Mouse (Mus musculus) CH12.LX (cell line): ENCODE measurements around the gene 4932438H23Rik. TPM values are rescaled to one million over a fixed set of nuclear protein-coding genes. Genes with fewer than 3 reads are reported as not detected.

Experiments
- DNase-seq: peaks from one replicate; pipeline ENCODE4 v3.0.0-alpha.2; 2013; ENCODE audit errors: extremely low read depth
- H3K27ac ChIP-seq: 2 replicates; pipeline ENCODE4 v1.5.1; 2012; ENCODE audit warnings: low read depth, mild to moderate bottlenecking, control low read depth, moderate library complexity; ENCODE audit not compliant: insufficient read depth
- H3K27me3 ChIP-seq: replicated peaks from 2 replicates; pipeline ENCODE3; 2012; ENCODE audit warnings: inconsistent platforms
- H3K36me3 ChIP-seq, 2 experiments: replicated peaks in 1 of 2; 2 replicates each; pipeline versions ENCODE3 to v1.6.1; 2012; ENCODE audit warnings: inconsistent platforms in 1 of 2, low read length in 1 of 2, mild to moderate bottlenecking in 1 of 2, mixed read lengths in 1 of 2, moderate library complexity in 1 of 2; ENCODE audit not compliant: control insufficient read depth in 1 of 2, insufficient read depth in 1 of 2
- H3K4me1 ChIP-seq, 2 experiments: 2 replicates each; pipeline ENCODE4 v1.6.1; 2012; ENCODE audit warnings: inconsistent platforms in 1 of 2, moderate library complexity in 1 of 2; ENCODE audit not compliant: insufficient read depth in 2 of 2, control insufficient read depth in 1 of 2
- H3K4me2 ChIP-seq: 2 replicates; pipeline ENCODE4 v1.6.1; 2012; ENCODE audit warnings: low read depth, mild to moderate bottlenecking, control low read depth; ENCODE audit not compliant: poor library complexity, insufficient read depth, severe bottlenecking
- H3K4me3 ChIP-seq, 3 experiments: fragments of 150-350 bp in 1 of 3; sonication (generic) in 1 of 3; replicated peaks in 1 of 3; 2 replicates each; pipeline versions ENCODE3 to v1.5.1; 2011 to 2012; ENCODE audit warnings: low read depth in 2 of 3, low read length in 2 of 3, mild to moderate bottlenecking in 2 of 3, moderate library complexity in 2 of 3, control low read depth in 1 of 3, improper control_type of control experiment in 1 of 3, inconsistent platforms in 1 of 3, mixed read lengths in 1 of 3; ENCODE audit not compliant: poor library complexity in 1 of 3
- H3K79me2 ChIP-seq: replicated peaks from 2 replicates; pipeline ENCODE4 v1.6.1; 2012; ENCODE audit warnings: mild to moderate bottlenecking, moderate library complexity; ENCODE audit not compliant: control insufficient read depth, poor library complexity, insufficient read depth, severe bottlenecking; ENCODE audit errors: extremely low read depth
- H3K9ac ChIP-seq: 2 replicates; pipeline ENCODE4 v1.6.1; 2012; ENCODE audit warnings: low read depth, mild to moderate bottlenecking, control low read depth, moderate library complexity; ENCODE audit not compliant: insufficient read depth
- H3K9me3 ChIP-seq: replicated peaks from 2 replicates; pipeline ENCODE3; 2012; ENCODE audit warnings: low read length, inconsistent platforms, mixed read lengths
- BHLHE40 ChIP-seq: IDR thresholded peaks from 2 replicates; pipeline ENCODE4 v1.6.1; 2011; ENCODE audit warnings: mild to moderate bottlenecking, low read depth, low read length, improper control_type of control experiment
- CHD2 ChIP-seq: IDR thresholded peaks from 2 replicates; pipeline ENCODE4 v1.6.1; 2011; ENCODE audit warnings: low read length, improper control_type of control experiment
- EP300 ChIP-seq: IDR thresholded peaks from 2 replicates; pipeline ENCODE4 v1.6.1; 2011; ENCODE audit warnings: low read length, improper control_type of control experiment
- ETS1 ChIP-seq: conservative IDR thresholded peaks from 2 replicates; pipeline ENCODE4 v1.6.1; 2012; ENCODE audit warnings: low read depth, mild to moderate bottlenecking, inconsistent platforms, low read length, improper control_type of control experiment, moderate library complexity
- GABPA ChIP-seq: IDR thresholded peaks from 2 replicates; pipeline ENCODE4 v1.6.1; 2012; ENCODE audit warnings: low read depth, low read length, improper control_type of control experiment, inconsistent platforms; ENCODE audit not compliant: insufficient replicate concordance
- HCFC1 ChIP-seq: IDR thresholded peaks from 2 replicates; pipeline ENCODE4 v1.6.1; 2012; ENCODE audit warnings: low read depth, mild to moderate bottlenecking, inconsistent platforms, low read length, improper control_type of control experiment
- MAFK ChIP-seq: IDR thresholded peaks from 2 replicates; pipeline ENCODE4 v1.6.1; 2011; ENCODE audit warnings: low read length, improper control_type of control experiment; ENCODE audit not compliant: insufficient replicate concordance
- NELFE ChIP-seq: IDR thresholded peaks from 2 replicates; pipeline ENCODE4 v1.6.1; 2011; ENCODE audit warnings: low read depth, low read length, improper control_type of control experiment
- PAX5 ChIP-seq: IDR thresholded peaks from 2 replicates; pipeline ENCODE4 v1.6.1; 2012; ENCODE audit warnings: low read length, inconsistent platforms, mixed read lengths
- POLR2AphosphoS2 ChIP-seq: IDR thresholded peaks from 2 replicates; pipeline ENCODE4 v1.6.1; 2011; ENCODE audit warnings: low read depth, low read length, improper control_type of control experiment
- RCOR1 ChIP-seq: conservative IDR thresholded peaks from 2 replicates; pipeline ENCODE4 v1.6.1; 2012; ENCODE audit warnings: low read depth, mild to moderate bottlenecking, inconsistent platforms, low read length, improper control_type of control experiment
- SIN3A ChIP-seq: IDR thresholded peaks from 2 replicates; pipeline ENCODE4 v1.6.1; 2012; ENCODE audit warnings: low read length, improper control_type of control experiment, inconsistent platforms
- SMC3 ChIP-seq: IDR thresholded peaks from 2 replicates; pipeline ENCODE4 v1.6.1; 2011; ENCODE audit warnings: low read depth, low read length, improper control_type of control experiment
- TBP ChIP-seq: conservative IDR thresholded peaks from 2 replicates; pipeline ENCODE4 v1.6.1; 2011; ENCODE audit warnings: low read depth, low read length, improper control_type of control experiment
- TCF12 ChIP-seq: IDR thresholded peaks from 2 replicates; pipeline ENCODE4 v1.6.1; 2014; ENCODE audit warnings: low read depth, mild to moderate bottlenecking, inconsistent platforms, low read length, improper control_type of control experiment
- USF1 ChIP-seq: IDR thresholded peaks from 2 replicates; pipeline ENCODE4 v1.6.1; 2014; ENCODE audit warnings: low read depth, mild to moderate bottlenecking, inconsistent platforms, low read length, improper control_type of control experiment
- dilution Hi-C: fragments of 300-500 bp; cut with MboI; formaldehyde crosslinking; loops from 2 replicates; pipeline ENCODE4 v1.14.3; 2020; ENCODE audit warnings: low sequenced_read_pairs; ENCODE audit not compliant: extremely low pct_unique_long_range_greater_than_20kb, extremely low pct_ligation_motif_present
- in situ Hi-C: fragments of 300-500 bp; cut with MboI; formaldehyde crosslinking; loops from 3 replicates; pipeline ENCODE4 v1.14.3; 2019; ENCODE audit warnings: low sequenced_read_pairs, low pct_ligation_motif_present, low pct_unique_long_range_greater_than_20kb, mixed read lengths
- polyA plus RNA-seq: library from polyadenylated mRNA; unstranded; fragments of >175 nt; gene quantifications from 2 replicates; pipeline ENCODE4 v1.2.1, GENCODE M21; 2012; ENCODE audit warnings: low read depth; ENCODE audit not compliant: insufficient read length
- total RNA-seq, 2 experiments: library from RNA; depleted of rRNA; stranded (reverse); fragments of 300-350 nt in 1 of 2; fragments of >200 nt in 1 of 2; gene quantifications; 2 replicates each; pipeline ENCODE4 v1.2.3; 2012 to 2014

The 4932438H23Rik gene
- total and polyA plus RNA-seq, 3 experiments: not detected

GRCm38 (mm10) chr16:91123821-91124220 is 28.9 kb upstream of the 4932438H23Rik start:
- H3K27ac ChIP-seq: no peak overlapping the region
- no peak overlapping the region for H3K4me2 ChIP-seq
- H3K27me3 ChIP-seq: peaks cover 81% of the 10 kb centered on the region
- no peak overlapping the region for H3K9ac ChIP-seq
- dilution Hi-C loops (no loop called here), in situ Hi-C loops (no loop called here)
- H3K9me3 ChIP-seq: peaks cover 4% of the 10 kb centered on the region
- H3K4me1 ChIP-seq: peaks cover 8 to 10% of the 10 kb centered on the region in 2 experiments
- H3K36me3 ChIP-seq: no peaks in the 10 kb centered on the region
- no peak for TF ChIP-seq HCFC1
- no peak for TF ChIP-seq CHD2
- no peak for TF ChIP-seq GABPA
- TF ChIP-seq SMC3: no peak
- TF ChIP-seq TCF12: no peak
- no peak for TF ChIP-seq EP300
- TF ChIP-seq USF1: no peak
- TF ChIP-seq ETS1: no peak
- TF ChIP-seq SIN3A: no peak
- DNase-seq: no peak
- H3K79me2 ChIP-seq: no peaks in the 10 kb centered on the region
- H3K4me3 ChIP-seq: no peak overlapping the region

- Histone ChIP-seq H3K4me1 (no peaks in the 10 kb centered on the region), H3K79me2 (no peaks in the 10 kb centered on the region), H3K27me3 (peaks cover 81% of the 10 kb centered on the region), H3K36me3 (no peaks in the 10 kb centered on the region), H3K9ac (no peak overlapping the region), H3K4me3 (no peak overlapping the region)
- in situ Hi-C loops (no loop called here), dilution Hi-C loops (no loop called here)
- TF ChIP-seq CHD2 (no peak), POLR2AphosphoS2 (no peak), RCOR1 (no peak), USF1 (no peak), MAFK (no peak), SMC3 (no peak), TCF12 (no peak), ETS1 (no peak), TBP (no peak), BHLHE40 (no peak), PAX5 (no peak), NELFE (no peak)
- TF ChIP-seq, all 38 proteins: peak for 0
- no peak for DNase-seq
- peaks cover 12% of the 10 kb centered on the region for H3K9me3 ChIP-seq
- H3K27ac ChIP-seq: no peak overlapping the region
- H3K4me2 ChIP-seq: no peak overlapping the region
Observed at GRCm38 (mm10) chr16:91119879-91120278, 25.0 kb upstream of the 4932438H23Rik start.
